ENCODE assay signal across 25 mouse cellular contexts in the genomic region with DNA sequence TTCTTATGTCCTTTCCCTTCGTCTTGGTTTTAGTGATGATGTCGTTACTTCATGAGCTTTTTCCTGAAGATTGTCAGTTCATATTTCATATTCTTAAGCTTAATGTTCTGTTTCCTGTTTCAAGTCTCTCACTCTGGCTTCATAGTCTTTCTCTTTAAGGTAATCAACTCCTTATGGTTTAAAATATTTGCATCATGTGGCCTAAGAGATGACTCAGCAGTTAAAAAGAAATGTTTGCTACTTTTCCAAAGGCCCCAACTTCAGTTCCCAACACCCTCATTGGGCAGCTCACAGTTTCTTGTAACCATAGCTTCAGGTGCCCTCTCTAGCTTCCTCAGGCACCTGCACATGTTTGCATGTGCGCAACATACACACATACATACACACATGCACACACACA.
"Had no signal": no experiment of that assay in that cellular context is flagged by ENCODE, and none has a peak within 500 bp of the region (broad histone marks: within the 10 kb centered on the region; RNA-seq: fewer than 3 reads in every experiment).

No protein-coding gene starts in this region.

- H3K27ac ChIP-seq: gastrocnemius, adult 2 months; heart, embryonic 10.5 days; hindbrain, embryonic 13.5 days; hindbrain, embryonic 15.5 days; hindbrain, postnatal 0 days; kidney, embryonic 15.5 days; kidney, postnatal 0 days; limb, embryonic 13.5 days; limb, embryonic 15.5 days; liver, embryonic 12.5 days had no signal

- H3K4me1 ChIP-seq: heart, embryonic 10.5 days; heart, embryonic 12.5 days; hindbrain, embryonic 13.5 days; hindbrain, embryonic 15.5 days; kidney, embryonic 15.5 days; limb, embryonic 13.5 days; limb, embryonic 15.5 days; liver, embryonic 12.5 days had no signal

- H3K4me3 ChIP-seq: gastrocnemius, adult 2 months; heart, embryonic 10.5 days; heart, embryonic 12.5 days; hindbrain, embryonic 13.5 days; hindbrain, embryonic 15.5 days; kidney, embryonic 15.5 days; limb, embryonic 13.5 days; limb, embryonic 15.5 days; liver, embryonic 12.5 days had no signal

- ATAC-seq: hindbrain, postnatal 0 days; intestine, embryonic 16.5 days; liver, embryonic 12.5 days had no signal

- H3K27me3 ChIP-seq: heart, embryonic 12.5 days; hindbrain, embryonic 13.5 days; hindbrain, embryonic 15.5 days; kidney, embryonic 15.5 days; limb, embryonic 13.5 days; limb, embryonic 15.5 days; liver, embryonic 12.5 days had no signal

- DNase-seq: gastrocnemius, adult 2 months; gastrocnemius, postnatal 10 days; gastrocnemius, postnatal 25 days; heart, adult 18-20 months; heart, postnatal 10 days; heart, postnatal 36 days; kidney, adult 11 months; kidney, adult 2 months; kidney, adult 9 months; kidney, postnatal 14 days; kidney, postnatal 36 days; layer of hippocampus, adult 9-11 months; layer of hippocampus, postnatal 36 days; left cerebral cortex, postnatal 4 days had no signal

- H3K36me3 ChIP-seq: heart, embryonic 10.5 days; heart, embryonic 12.5 days; hindbrain, embryonic 13.5 days; hindbrain, embryonic 15.5 days; kidney, embryonic 15.5 days; limb, embryonic 13.5 days; limb, embryonic 15.5 days; liver, embryonic 12.5 days had no signal
